Mouse (Mus musculus) bone marrow macrophage, adult 2 months (primary cell): Measurements from ENCODE around the gene Pip4k2c. TPM values are rescaled to one million over a fixed set of nuclear protein-coding genes. Genes with fewer than 3 reads are reported as not detected.
A peak's percentile ranks its signal among the peaks of the same experiment; 100 is the strongest.

ENCODE experiments used
- H3K27ac ChIP-seq: 2 replicates; pipeline ENCODE4 v1.5.1; 2012; ENCODE audit warnings: low read depth, low read length; ENCODE audit not compliant: insufficient read depth
- H3K4me1 ChIP-seq: 2 replicates; pipeline ENCODE4 v1.6.1; 2012; ENCODE audit warnings: low read length; ENCODE audit not compliant: control insufficient read depth, insufficient read depth
- H3K4me3 ChIP-seq: 2 replicates; pipeline ENCODE4 v1.5.1; 2012; ENCODE audit warnings: mild to moderate bottlenecking, low read length, moderate library complexity; ENCODE audit not compliant: insufficient read depth
- CTCF ChIP-seq: IDR thresholded peaks from 2 replicates; pipeline ENCODE4 v1.5.1; 2012; ENCODE audit warnings: low read depth, mild to moderate bottlenecking, low read length, moderate library complexity
- POLR2A ChIP-seq: IDR thresholded peaks from 2 replicates; pipeline ENCODE4 v1.6.1; 2012; ENCODE audit warnings: mild to moderate bottlenecking, low read depth, low read length, borderline replicate concordance
- polyA plus RNA-seq: library from polyadenylated mRNA; stranded (reverse); fragments of >200 nt; gene quantifications from 2 replicates; pipeline ENCODE4 v1.2.4, GENCODE M21; 2012; ENCODE audit not compliant: missing spikeins, insufficient read depth, insufficient read length

Pip4k2c gene
- polyA plus RNA-seq, 1 experiment = 34.5 TPM

- Histone ChIP-seq H3K4me1 (peaks cover 16% of the 10 kb centered on the region), H3K4me3 (no peak overlapping the region), H3K27ac (no peak overlapping the region)
- TF ChIP-seq POLR2A = no peak
- peak; percentile 25; the same call in 1 of the 2 replicates for TF ChIP-seq CTCF
These were observed 17.5 kb upstream of the Pip4k2c start for GRCm38 (mm10) chr10:127228897-127229296.

- no peak for TF ChIP-seq POLR2A
- Histone ChIP-seq H3K4me1 (peaks cover 16% of the 10 kb centered on the region), H3K27ac (no peak overlapping the region), H3K4me3 (no peak overlapping the region)
These were observed 15.8 kb upstream of the Pip4k2c start for GRCm38 (mm10) chr10:127227163-127227562.

- H3K4me3 ChIP-seq = no peak overlapping the region
- H3K4me1 ChIP-seq = peaks cover 16% of the 10 kb centered on the region
- H3K27ac ChIP-seq = no peak overlapping the region
- TF ChIP-seq POLR2A (no peak), CTCF (peak; percentile 25; the same call in 1 of the 2 replicates)
These were observed 15.0 kb upstream of the Pip4k2c start for GRCm38 (mm10) chr10:127226318-127226895.

GRCm38 (mm10) chr10:127225732-127226131 is 14.3 kb upstream of the Pip4k2c start:
- Histone ChIP-seq H3K27ac (no peak overlapping the region), H3K4me3 (no peak overlapping the region), H3K4me1 (peaks cover 16% of the 10 kb centered on the region)
- TF ChIP-seq CTCF = no peak
- TF ChIP-seq POLR2A = no peak

GRCm38 (mm10) chr10:127225213-127225612 is 13.8 kb upstream of the Pip4k2c start:
- peaks cover 16% of the 10 kb centered on the region for H3K4me1 ChIP-seq
- TF ChIP-seq POLR2A (no peak), CTCF (no peak)
- H3K27ac ChIP-seq = no peak overlapping the region
- no peak overlapping the region for H3K4me3 ChIP-seq

- H3K27ac ChIP-seq = no peak overlapping the region
- no peaks in the 10 kb centered on the region for H3K4me1 ChIP-seq
- H3K4me3 ChIP-seq = no peak overlapping the region
- TF ChIP-seq CTCF = no peak
- no peak for TF ChIP-seq POLR2A
These were observed 7.0 kb upstream of the Pip4k2c start for GRCm38 (mm10) chr10:127218339-127218738.

GRCm38 (mm10) chr10:127217177-127217576 is 5.8 kb upstream of the Pip4k2c start:
- Histone ChIP-seq H3K4me1 (no peaks in the 10 kb centered on the region), H3K27ac (no peak overlapping the region), H3K4me3 (no peak overlapping the region)
- TF ChIP-seq CTCF (no peak), POLR2A (no peak)

- TF ChIP-seq CTCF (no peak), POLR2A (no peak)
- no peak overlapping the region for H3K4me3 ChIP-seq
- H3K4me1 ChIP-seq = peaks cover 3% of the 10 kb centered on the region; the same call in 1 of the 2 replicates
- H3K27ac ChIP-seq = no peak overlapping the region
These were observed 5.1 kb upstream of the Pip4k2c start for GRCm38 (mm10) chr10:127216456-127216855.

- TF ChIP-seq POLR2A = no peak
- TF ChIP-seq CTCF = no peak
- H3K27ac ChIP-seq = no peak overlapping the region
- peaks cover 11% of the 10 kb centered on the region for H3K4me1 ChIP-seq
- no peak overlapping the region for H3K4me3 ChIP-seq
These were observed 3.0 kb upstream of the Pip4k2c start for GRCm38 (mm10) chr10:127214422-127214803.

GRCm38 (mm10) chr10:127213704-127214421 is 2.5 kb upstream of the Pip4k2c start:
- no peak overlapping the region for H3K27ac ChIP-seq
- no peak overlapping the region for H3K4me3 ChIP-seq
- H3K4me1 ChIP-seq = peaks cover 11% of the 10 kb centered on the region
- TF ChIP-seq CTCF (no peak), POLR2A (no peak)

GRCm38 (mm10) chr10:127213272-127213671 is 1.9 kb upstream of the Pip4k2c start:
- no peak overlapping the region for H3K4me3 ChIP-seq
- H3K27ac ChIP-seq = no peak overlapping the region
- TF ChIP-seq CTCF = no peak
- no peak for TF ChIP-seq POLR2A
- H3K4me1 ChIP-seq = peaks cover 11% of the 10 kb centered on the region
